ENCODE assay signal across 19 mouse cellular contexts in genomic region chr2:20131792-20132191, GRCm38 (mm10).
DNase-seq lines count a peak whose midpoint lies in the region; ATAC-seq and TF ChIP-seq lines count a peak whose summit lies in the region.
"Had no signal": no experiment of that assay in that cellular context is flagged by ENCODE, and none has a peak within 500 bp of the region (broad histone marks: within the 10 kb centered on the region; RNA-seq: fewer than 3 reads in every experiment).

No protein-coding gene starts in this region.

- no peaks in the 10 kb centered on the region for H3K9me3 ChIP-seq in midbrain, embryonic 14.5 days (ENCODE audit: control insufficient read depth, low read length)
- H3K9me3 ChIP-seq: neural tube, embryonic 12.5 days had no signal

- ATAC-seq in midbrain, embryonic 14.5 days (ENCODE audit: low FRiP score, low TSS enrichment), result no peak
- ATAC-seq: forebrain, postnatal 0 days; hindbrain, postnatal 0 days had no signal

- no peak for TF ChIP-seq CTCF in kidney, adult 2 months (conservative IDR thresholded peaks at IDR 0.05; ENCODE audit: insufficient read depth, insufficient read length, low read depth, low read length)

- intact Hi-C loops in left cerebral cortex, postnatal 36 days (cut with DNase I), result no loop called here

- H3K9ac ChIP-seq in midbrain, embryonic 14.5 days (replicated peaks; ENCODE audit: low read length), result no peak overlapping the region
- H3K9ac ChIP-seq: forebrain, postnatal 0 days; neural tube, embryonic 12.5 days had no signal

- no peak for TF ChIP-seq POLR2A in kidney, adult 2 months (IDR thresholded peaks at IDR 0.05; ENCODE audit: low read depth, low read length)

- no peaks in the 10 kb centered on the region for H3K36me3 ChIP-seq in kidney, adult 2 months (ENCODE audit: control insufficient read depth, insufficient read depth, low read length)
- H3K36me3 ChIP-seq in midbrain, embryonic 14.5 days (ENCODE audit: control insufficient read depth, insufficient read depth, low read length), result no peaks in the 10 kb centered on the region
- H3K36me3 ChIP-seq: neural tube, embryonic 12.5 days had no signal

- no peaks in the 10 kb centered on the region for H3K27me3 ChIP-seq in kidney, adult 2 months (replicated peaks; ENCODE audit: control insufficient read depth, insufficient read depth, low read length)
- H3K27me3 ChIP-seq in midbrain, embryonic 14.5 days (ENCODE audit: control insufficient read depth, insufficient read depth, low read length), result no peaks in the 10 kb centered on the region
- H3K27me3 ChIP-seq: neural tube, embryonic 12.5 days had no signal

- peaks cover 6% of the 10 kb centered on the region; the same call in 1 of the 2 replicates for H3K4me1 ChIP-seq in kidney, adult 2 months (ENCODE audit: control insufficient read depth, insufficient read depth, low read length)
- no peaks in the 10 kb centered on the region for H3K4me1 ChIP-seq in midbrain, embryonic 14.5 days (ENCODE audit: control insufficient read depth, insufficient read depth, low read length)
- H3K4me1 ChIP-seq: neural tube, embryonic 12.5 days had no signal

- no peak overlapping the region for H3K4me3 ChIP-seq in kidney, adult 2 months (ENCODE audit: insufficient read depth, low read depth, low read length)
- no peak overlapping the region for H3K4me3 ChIP-seq in midbrain, embryonic 14.5 days (replicated peaks; ENCODE audit: low read depth, low read length)
- H3K4me3 ChIP-seq: erythroblast, embryonic 14.5 days; neural tube, embryonic 12.5 days had no signal

- H3K4me2 ChIP-seq in midbrain, embryonic 14.5 days (ENCODE audit: low read length), result no peak overlapping the region
- H3K4me2 ChIP-seq: heart, embryonic 11.5 days; neural tube, embryonic 12.5 days had no signal

- WGBS in kidney, adult 2 months, result 17% methylated on average over 2 of the region's 2 CpGs
- 26% methylated on average over 2 of the region's 2 CpGs for WGBS in midbrain, embryonic 14.5 days

- DNase-seq in kidney, adult 2 months, result peak; percentile 79
- DNase-seq in kidney, adult 18-20 months, result no peak
- DNase-seq in NIH3T3 (ENCODE audit: low read depth), result peak; percentile 37
- DNase-seq in embryo, embryonic 10.5 days (ENCODE audit: low spot score), result peak; percentile 47
- peak; percentile 13 for DNase-seq in kidney, postnatal 10 days
- DNase-seq in left cerebral cortex, postnatal 36 days (ENCODE audit: low spot score in 2 of 2), result no peak
- DNase-seq in midbrain, embryonic 14.5 days, result no peak
- DNase-seq: cerebellum, postnatal 36 days; forebrain, postnatal 0 days; gastrocnemius, postnatal 10 days; heart, postnatal 4 days; liver; lung, adult 18-20 months; right cerebral cortex, postnatal 4 days; thymus, adult 18-20 months had no signal

- H3K27ac ChIP-seq in kidney, adult 2 months (ENCODE audit: insufficient read depth, low read depth, low read length), result no peak overlapping the region
- no peak overlapping the region for H3K27ac ChIP-seq in midbrain, embryonic 14.5 days (replicated peaks; ENCODE audit: low read depth, low read length)
- H3K27ac ChIP-seq: hindbrain, postnatal 0 days; neural tube, embryonic 12.5 days had no signal

Comparison
In these comparisons a context has a peak if more than half of its experiments do, and no peak if none do; other contexts are left out.
1. DNase-seq: peak in kidney, adult 2 months (single experiment), NIH3T3 (single experiment), embryo, embryonic 10.5 days (single experiment) and kidney, postnatal 10 days (single experiment); none in kidney, adult 18-20 months (single experiment), left cerebral cortex, postnatal 36 days (0 of 2) and midbrain, embryonic 14.5 days (single experiment).